14 mouse cellular contexts compared by ENCODE assay signal in genomic region chr11:21247203-21247865, GRCm38 (mm10). TPM values are rescaled to one million over a fixed set of nuclear protein-coding genes. Genes with fewer than 3 reads are reported as not detected.
DNase-seq lines count a peak whose midpoint lies in the region; ATAC-seq lines count a peak whose summit lies in the region.
"Had no signal": no experiment of that assay in that cellular context is flagged by ENCODE, and none has a peak within 500 bp of the region (broad histone marks: within the 10 kb centered on the region; RNA-seq: fewer than 3 reads in every experiment).

No protein-coding gene starts in this region.

- H3K4me1 ChIP-seq in hindbrain, embryonic 16.5 days (ENCODE audit: control insufficient read depth, insufficient read depth, low read depth, low read length) = peaks cover 2% of the 10 kb centered on the region; the same call in 1 of the 2 replicates
- peaks cover 2% of the 10 kb centered on the region; the same call in 1 of the 2 replicates for H3K4me1 ChIP-seq in hindbrain, embryonic 12.5 days
- H3K4me1 ChIP-seq in midbrain, embryonic 16.5 days (ENCODE audit: control insufficient read depth, insufficient read depth, low read length) = peaks cover 5% of the 10 kb centered on the region
- no peaks in the 10 kb centered on the region for H3K4me1 ChIP-seq in midbrain, embryonic 11.5 days (ENCODE audit: control insufficient read depth, insufficient read depth, low read length)
- H3K4me1 ChIP-seq in intestine, embryonic 16.5 days (ENCODE audit: control insufficient read depth, insufficient read depth, low read length) = peaks cover 4% of the 10 kb centered on the region; the same call in 1 of the 2 replicates
- H3K4me1 ChIP-seq: embryonic facial prominence, embryonic 12.5 days had no signal

- peak; percentile 25; the same call in 1 of the 2 replicates for ATAC-seq in hindbrain, embryonic 16.5 days
- no peak; the same call in 1 of the 2 replicates for ATAC-seq in hindbrain, embryonic 12.5 days (ENCODE audit: low FRiP score)
- peak; percentile 50; the same call in 1 of the 2 replicates for ATAC-seq in midbrain, embryonic 16.5 days
- no peak for ATAC-seq in midbrain, embryonic 11.5 days (ENCODE audit: low FRiP score)
- peak; percentile 67 for ATAC-seq in intestine, embryonic 16.5 days

- H3K36me3 ChIP-seq in hindbrain, embryonic 16.5 days (ENCODE audit: control insufficient read depth, insufficient read depth, low read length) = no peaks in the 10 kb centered on the region; the same call in 1 of the 2 replicates
- H3K36me3 ChIP-seq in hindbrain, embryonic 12.5 days = 0 out of 2 replicates have a peak, but pooled peaks cover 5% of the 10 kb centered on the region
- H3K36me3 ChIP-seq in midbrain, embryonic 16.5 days (ENCODE audit: control insufficient read depth, insufficient read depth, low read length) = no peaks in the 10 kb centered on the region
- H3K36me3 ChIP-seq in midbrain, embryonic 11.5 days (ENCODE audit: control insufficient read depth, insufficient read depth, low read length) = no peaks in the 10 kb centered on the region
- H3K36me3 ChIP-seq in intestine, embryonic 16.5 days (ENCODE audit: control insufficient read depth, insufficient read depth, low read length) = no peaks in the 10 kb centered on the region
- H3K36me3 ChIP-seq in splenic B cell, adult 2 months (ENCODE audit: control insufficient read depth, insufficient read depth, low read length, poor library complexity, severe bottlenecking) = no peaks in the 10 kb centered on the region
- H3K36me3 ChIP-seq: embryonic facial prominence, embryonic 12.5 days had no signal

- no peak overlapping the region for H3K4me2 ChIP-seq in hindbrain, embryonic 16.5 days (ENCODE audit: low read length)
- H3K4me2 ChIP-seq in hindbrain, embryonic 12.5 days (replicated peaks) = no peak overlapping the region
- H3K4me2 ChIP-seq in midbrain, embryonic 16.5 days (ENCODE audit: low read length) = no peak overlapping the region
- H3K4me2 ChIP-seq in midbrain, embryonic 11.5 days = no peak overlapping the region
- no peak overlapping the region for H3K4me2 ChIP-seq in intestine, embryonic 16.5 days (ENCODE audit: low read depth, low read length)
- H3K4me2 ChIP-seq: embryonic facial prominence, embryonic 12.5 days; lung, embryonic 14.5 days had no signal

- 94% methylated on average over 4 of the region's 4 CpGs for WGBS in hindbrain, embryonic 16.5 days
- 82% methylated on average over 4 of the region's 4 CpGs for WGBS in hindbrain, embryonic 12.5 days
- 84% methylated on average over 4 of the region's 4 CpGs for WGBS in midbrain, embryonic 16.5 days
- WGBS in midbrain, embryonic 11.5 days = 85% methylated on average over 4 of the region's 4 CpGs
- whole genome bisulfite sequencing in intestine, embryonic 16.5 days = 71% methylated on average over 4 of the region's 4 CpGs

- DNase-seq in midbrain, embryonic 11.5 days (ENCODE audit: low spot score, missing footprints) = no peak
- peak; percentile 38 for DNase-seq in splenic B cell, adult 2 months (ENCODE audit: low read depth, low spot score)
- DNase-seq in embryo, embryonic 10 days (ENCODE audit: low spot score) = no peak
- no peak for DNase-seq in left cerebral cortex, postnatal 4 days
- DNase-seq: cerebellum, adult 18-20 months; gastrocnemius, postnatal 10 days; lung, embryonic 14.5 days; thymus, adult 18-20 months had no signal

- no peaks in the 10 kb centered on the region for H3K9me3 ChIP-seq in hindbrain, embryonic 16.5 days (ENCODE audit: control insufficient read depth, low read length)
- no peaks in the 10 kb centered on the region; the same call in 1 of the 2 replicates for H3K9me3 ChIP-seq in hindbrain, embryonic 12.5 days (replicated peaks)
- H3K9me3 ChIP-seq in midbrain, embryonic 16.5 days (replicated peaks; ENCODE audit: control insufficient read depth, low read length, poor library complexity, severe bottlenecking) = no peaks in the 10 kb centered on the region
- no peaks in the 10 kb centered on the region for H3K9me3 ChIP-seq in midbrain, embryonic 11.5 days (ENCODE audit: control insufficient read depth, low read length)
- H3K9me3 ChIP-seq in intestine, embryonic 16.5 days (ENCODE audit: control insufficient read depth, low read length) = no peaks in the 10 kb centered on the region
- H3K9me3 ChIP-seq: embryonic facial prominence, embryonic 12.5 days had no signal

- no peaks in the 10 kb centered on the region for H3K27me3 ChIP-seq in hindbrain, embryonic 16.5 days (replicated peaks; ENCODE audit: control insufficient read depth, insufficient read depth, low read length)
- H3K27me3 ChIP-seq in hindbrain, embryonic 12.5 days = no peaks in the 10 kb centered on the region
- H3K27me3 ChIP-seq in midbrain, embryonic 16.5 days (ENCODE audit: control insufficient read depth, insufficient read depth, low read depth, low read length) = no peaks in the 10 kb centered on the region
- no peaks in the 10 kb centered on the region for H3K27me3 ChIP-seq in midbrain, embryonic 11.5 days (ENCODE audit: control insufficient read depth, insufficient read depth, low read length)
- no peaks in the 10 kb centered on the region for H3K27me3 ChIP-seq in intestine, embryonic 16.5 days (replicated peaks; ENCODE audit: control insufficient read depth, insufficient read depth, low read length)
- no peaks in the 10 kb centered on the region for H3K27me3 ChIP-seq in splenic B cell, adult 2 months (ENCODE audit: control insufficient read depth, insufficient read depth, low read length, poor library complexity, severe bottlenecking)
- H3K27me3 ChIP-seq: embryonic facial prominence, embryonic 12.5 days had no signal

- intact Hi-C loops in left cerebral cortex, postnatal 4 days (cut with DNase I) = no loop called here

- no peak overlapping the region for H3K27ac ChIP-seq in hindbrain, embryonic 16.5 days (ENCODE audit: low read depth, low read length)
- H3K27ac ChIP-seq in hindbrain, embryonic 12.5 days = no peak overlapping the region
- H3K27ac ChIP-seq in midbrain, embryonic 16.5 days (ENCODE audit: low read length) = no peak overlapping the region
- no peak overlapping the region for H3K27ac ChIP-seq in midbrain, embryonic 11.5 days (ENCODE audit: low read depth, low read length)
- H3K27ac ChIP-seq in intestine, embryonic 16.5 days (ENCODE audit: low read length) = no peak overlapping the region
- H3K27ac ChIP-seq: embryonic facial prominence, embryonic 12.5 days had no signal

- no peak overlapping the region for H3K4me3 ChIP-seq in hindbrain, embryonic 16.5 days (ENCODE audit: low read length)
- no peak overlapping the region for H3K4me3 ChIP-seq in hindbrain, embryonic 12.5 days
- no peak overlapping the region for H3K4me3 ChIP-seq in midbrain, embryonic 16.5 days (ENCODE audit: low read depth, low read length)
- no peak overlapping the region for H3K4me3 ChIP-seq in midbrain, embryonic 11.5 days (ENCODE audit: low read depth, low read length)
- no peak overlapping the region for H3K4me3 ChIP-seq in intestine, embryonic 16.5 days (ENCODE audit: low read length)
- H3K4me3 ChIP-seq: embryonic facial prominence, embryonic 12.5 days; myocyte had no signal

- no peak overlapping the region for H3K9ac ChIP-seq in hindbrain, embryonic 16.5 days (ENCODE audit: low read depth, low read length)
- H3K9ac ChIP-seq in hindbrain, embryonic 12.5 days = no peak overlapping the region
- no peak overlapping the region for H3K9ac ChIP-seq in midbrain, embryonic 16.5 days (ENCODE audit: low read depth, low read length)
- H3K9ac ChIP-seq in midbrain, embryonic 11.5 days (ENCODE audit: low read length) = no peak overlapping the region
- no peak overlapping the region for H3K9ac ChIP-seq in intestine, embryonic 16.5 days (ENCODE audit: low read depth, low read length)
- H3K9ac ChIP-seq: embryonic facial prominence, embryonic 12.5 days; lung, embryonic 14.5 days had no signal

RNA-seq across cellular contexts. Expression of gene Vps54, which starts 8.3 kb away (rescaled TPM):
- polyA plus RNA-seq in hindbrain, embryonic 16.5 days (2015; fragmentation: Nextera tagmentation; extraction: Ambion mirVana) = 7.4 and 8.7 TPM in 2 replicates
- polyA plus RNA-seq in hindbrain, embryonic 12.5 days (2016; fragmentation: Nextera tagmentation; extraction: Ambion mirVana) = 16.5 and 19.8 TPM in 2 replicates
- polyA plus RNA-seq in midbrain, embryonic 16.5 days (2015; fragmentation: Nextera tagmentation; extraction: Ambion mirVana) = 10.3 TPM in 2 replicates
- polyA plus RNA-seq in midbrain, embryonic 11.5 days (2014; fragmentation: Nextera tagmentation; extraction: Ambion mirVana) = 14.4 and 15.0 TPM in 2 replicates
- 8.6 and 9.6 TPM in 2 replicates for polyA plus RNA-seq in intestine, embryonic 16.5 days (2015; fragmentation: Nextera tagmentation; extraction: Ambion mirVana)
- total RNA-seq in left cerebral cortex, postnatal 4 days (2021) = 10 to 100 TPM; 34.7 to 36.8 TPM

Comparison
In these comparisons a context has a peak if more than half of its experiments do, and no peak if none do; other contexts are left out.
1. ATAC-seq: peak in hindbrain, embryonic 16.5 days (single experiment), midbrain, embryonic 16.5 days (single experiment) and intestine, embryonic 16.5 days (single experiment); none in hindbrain, embryonic 12.5 days (single experiment) and midbrain, embryonic 11.5 days (single experiment).